Mouse (Mus musculus): Measurements from ENCODE around the gene Grin3a. TPM values are rescaled to one million over a fixed set of nuclear protein-coding genes. Genes with fewer than 3 reads are reported as not detected.

The Grin3a gene
- total and polyA plus RNA-seq, 3 experiments: 0.04 to 0.10 TPM; not detected in 1

DNA sequence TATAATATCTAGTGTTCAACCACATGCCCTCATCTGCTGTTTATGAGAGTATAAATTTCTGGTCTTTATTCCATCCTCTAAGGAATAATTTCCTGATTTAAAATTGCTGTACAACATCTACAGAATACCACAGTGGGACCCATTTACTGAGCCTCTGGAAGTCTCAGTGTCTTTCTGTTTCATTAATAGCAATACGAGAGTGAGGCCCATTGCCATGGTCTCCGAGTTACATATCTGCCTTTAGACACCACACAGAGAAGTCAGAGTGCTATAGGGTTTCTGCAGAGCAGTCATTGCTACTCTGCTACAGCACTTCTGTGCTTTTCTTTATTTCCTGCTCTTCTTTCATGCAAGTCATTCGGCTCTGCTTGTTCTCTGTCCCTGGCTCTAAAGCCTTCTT, 116.2 kb downstream of the Grin3a start:
- no peak overlapping the region for H3K27ac ChIP-seq (ENCODE audit: control insufficient read depth, low read depth, low read length)
- H3K9ac ChIP-seq (ENCODE audit: control insufficient read depth, low read depth, low read length, poor library complexity, severe bottlenecking): no peak overlapping the region
- no peaks in the 10 kb centered on the region for H3K79me2 ChIP-seq (ENCODE audit: control insufficient read depth, insufficient read depth, low read length, poor library complexity)
- H3K27me3 ChIP-seq (ENCODE audit: control insufficient read depth in 1 of 2, insufficient read depth in 2 of 2, low read length in 2 of 2): no peaks in the 10 kb centered on the region
- DNase-seq (ENCODE audit: low read depth, low spot score): no peak
- no peaks in the 10 kb centered on the region for H3K36me3 ChIP-seq (ENCODE audit: control insufficient read depth in 1 of 2, insufficient read depth in 2 of 2, low read length in 2 of 2)
- H3K4me1 ChIP-seq (ENCODE audit: control insufficient read depth in 1 of 2, insufficient read depth in 2 of 2, low read length in 2 of 2): no peaks in the 10 kb centered on the region
- TF ChIP-seq ZMIZ1 (IDR thresholded peaks at IDR 0.05; ENCODE audit: low read depth, low read length) (no peak), HCFC1 (IDR thresholded peaks at IDR 0.05; ENCODE audit: low read depth, low read length) (no peak), ELF1 (IDR thresholded peaks at IDR 0.05; ENCODE audit: low read depth, low read length) (no peak), CHD1 (IDR thresholded peaks at IDR 0.05; ENCODE audit: low read depth, low read length) (no peak), EP300 (IDR thresholded peaks at IDR 0.05; ENCODE audit: low read depth in 1 of 2, low read length in 2 of 2) (no peak), TAL1 (IDR thresholded peaks at IDR 0.05; ENCODE audit: low read length) (no peak), MYC (IDR thresholded peaks at IDR 0.05; ENCODE audit: low read depth, low read length) (no peak), RAD21 (IDR thresholded peaks at IDR 0.05; ENCODE audit: low read depth, low read length) (no peak), USF1 (IDR thresholded peaks at IDR 0.05; ENCODE audit: low read depth, low read length) (no peak), SMC3 (IDR thresholded peaks at IDR 0.05; ENCODE audit: low read depth, low read length) (no peak), NRF1 (IDR thresholded peaks at IDR 0.05; ENCODE audit: insufficient read depth, low read depth, low read length, poor library complexity, severe bottlenecking) (no peak), CTCF (IDR thresholded peaks at IDR 0.05 in 2 of 3, conservative IDR thresholded peaks at IDR 0.05 in 1 of 3; ENCODE audit: control insufficient read depth in 1 of 3, insufficient read depth in 1 of 3, low read depth in 2 of 3, low read length in 3 of 3, poor library complexity in 1 of 3, severe bottlenecking in 1 of 3) (no peak)
- no peaks in the 10 kb centered on the region for H3K9me3 ChIP-seq (replicated peaks; ENCODE audit: insufficient read depth, low read length)
- H3K4me3 ChIP-seq (ENCODE audit: control insufficient read depth in 1 of 2, insufficient read depth in 1 of 2, low read depth in 2 of 2, low read length in 2 of 2): no peak overlapping the region

DNA sequence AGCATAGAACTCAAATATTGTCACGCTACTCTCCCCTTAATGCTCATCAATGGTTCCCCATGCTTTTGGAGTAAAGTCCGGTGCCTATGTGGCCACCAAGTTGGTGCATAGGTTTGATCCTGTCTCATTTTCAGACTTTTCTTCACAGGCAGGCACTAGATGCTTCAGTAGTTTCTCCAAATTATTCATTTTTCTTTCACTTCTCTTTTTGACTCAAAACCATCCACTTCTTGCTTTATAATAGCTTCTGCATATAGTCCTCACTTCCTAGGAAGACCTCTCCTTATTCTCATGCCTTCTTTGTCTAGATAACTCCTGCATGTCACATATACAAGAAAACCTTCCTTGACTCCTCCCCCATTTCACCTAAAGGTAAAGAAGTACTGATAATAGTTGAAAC, 121.6 kb downstream of the Grin3a start:
- TF ChIP-seq GABPA (IDR thresholded peaks at IDR 0.05; ENCODE audit: low read depth, low read length): no peak
- TF ChIP-seq HCFC1 (IDR thresholded peaks at IDR 0.05; ENCODE audit: low read depth, low read length): no peak
- no peak for TF ChIP-seq RCOR1 (IDR thresholded peaks at IDR 0.05; ENCODE audit: low read depth, low read length)
- TF ChIP-seq ZMIZ1 (IDR thresholded peaks at IDR 0.05; ENCODE audit: low read depth, low read length): no peak
- TF ChIP-seq MYC (IDR thresholded peaks at IDR 0.05; ENCODE audit: low read depth, low read length): no peak
- TF ChIP-seq USF1 (IDR thresholded peaks at IDR 0.05; ENCODE audit: low read depth, low read length): no peak
- TF ChIP-seq UBTF (IDR thresholded peaks at IDR 0.05; ENCODE audit: borderline replicate concordance, insufficient read depth, low read depth, low read length): no peak
- no peak for TF ChIP-seq USF2 (IDR thresholded peaks at IDR 0.05; ENCODE audit: borderline replicate concordance in 1 of 2, insufficient read depth in 1 of 2, low read depth in 1 of 2, low read length in 2 of 2)
- no peak for TF ChIP-seq CHD1 (IDR thresholded peaks at IDR 0.05; ENCODE audit: low read depth, low read length)
- TF ChIP-seq POLR2A (IDR thresholded peaks at IDR 0.05; ENCODE audit: control insufficient read depth in 1 of 2, insufficient read depth in 1 of 2, low read depth in 1 of 2, low read length in 2 of 2, poor library complexity in 1 of 2): no peak
- TF ChIP-seq EP300 (IDR thresholded peaks at IDR 0.05; ENCODE audit: low read depth in 1 of 2, low read length in 2 of 2): no peak
- TF ChIP-seq ZKSCAN1 (IDR thresholded peaks at IDR 0.05; ENCODE audit: low read depth, low read length): no peak
- no peak for TF ChIP-seq NELFE (IDR thresholded peaks at IDR 0.05; ENCODE audit: low read depth, low read length)
- TF ChIP-seq MAFK (IDR thresholded peaks at IDR 0.05; ENCODE audit: borderline replicate concordance, low read depth, low read length): no peak
- Histone ChIP-seq H3K9me3 (replicated peaks; ENCODE audit: insufficient read depth, low read length) (no peaks in the 10 kb centered on the region), H3K27ac (ENCODE audit: control insufficient read depth, low read depth, low read length) (no peak overlapping the region), H3K4me1 (ENCODE audit: control insufficient read depth in 1 of 2, insufficient read depth in 2 of 2, low read length in 2 of 2) (no peaks in the 10 kb centered on the region), H3K79me2 (ENCODE audit: control insufficient read depth, insufficient read depth, low read length, poor library complexity) (no peaks in the 10 kb centered on the region), H3K36me3 (ENCODE audit: control insufficient read depth in 1 of 2, insufficient read depth in 2 of 2, low read length in 2 of 2) (no peaks in the 10 kb centered on the region), H3K27me3 (ENCODE audit: control insufficient read depth in 1 of 2, insufficient read depth in 2 of 2, low read length in 2 of 2) (no peaks in the 10 kb centered on the region), H3K9ac (ENCODE audit: control insufficient read depth, low read depth, low read length, poor library complexity, severe bottlenecking) (no peak overlapping the region), H3K4me3 (ENCODE audit: control insufficient read depth in 1 of 2, insufficient read depth in 1 of 2, low read depth in 2 of 2, low read length in 2 of 2) (no peak overlapping the region)
- DNase-seq (ENCODE audit: low read depth, low spot score): no peak
